Mouse (Mus musculus) bone marrow macrophage, adult 2 months (primary cell): Measurements from ENCODE around the gene Rad54l2.

ENCODE experiments used
- CTCF ChIP-seq: IDR thresholded peaks from 2 replicates; pipeline ENCODE4 v1.5.1; 2012; ENCODE audit warnings: low read depth, mild to moderate bottlenecking, low read length, moderate library complexity
- POLR2A ChIP-seq: IDR thresholded peaks from 2 replicates; pipeline ENCODE4 v1.6.1; 2012; ENCODE audit warnings: mild to moderate bottlenecking, low read depth, low read length, borderline replicate concordance

GRCm38 (mm10) chr9:106821618-106822380 is 32.8 kb upstream of the Rad54l2 start, which contains the start of gene Dcaf1:
- no peak for TF ChIP-seq POLR2A
- no peak for TF ChIP-seq CTCF
